Mouse (Mus musculus) spleen, adult 2 months (tissue): ENCODE measurements at regions not wholly inside any gene's neighbourhood (a gene's known extent, or its start where the extent isn't known, plus 50 kb on each side); places are given as distances from the start of the nearest gene placed in this dataset.

ENCODE experiments used
- DNase-seq, 2 experiments: peaks; one replicate each; pipeline versions ENCODE4 v3.0.0 to v3.0.0-alpha.2; 2012 to 2021; ENCODE audit warnings: low spot score in 2 of 2, low read depth in 1 of 2
- H3K27ac ChIP-seq: fragments of 200-500 bp; 2 replicates; pipeline ENCODE4 v1.5.1; 2012; ENCODE audit warnings: low read length, inconsistent platforms; ENCODE audit not compliant: insufficient read depth
- H3K27me3 ChIP-seq: fragments of 200-500 bp; 2 replicates; pipeline ENCODE4 v1.6.1; 2012; ENCODE audit warnings: mild to moderate bottlenecking, moderate library complexity, low read length, inconsistent platforms; ENCODE audit not compliant: control insufficient read depth, insufficient read depth
- H3K36me3 ChIP-seq: fragments of 200-500 bp; 2 replicates; pipeline ENCODE4 v1.6.1; 2012; ENCODE audit warnings: mild to moderate bottlenecking, low read length, inconsistent platforms; ENCODE audit not compliant: control insufficient read depth, insufficient read depth
- H3K4me1 ChIP-seq: fragments of 200-500 bp; 2 replicates; pipeline ENCODE4 v1.6.1; 2011; ENCODE audit warnings: inconsistent platforms; ENCODE audit not compliant: control insufficient read depth, insufficient read depth, insufficient read length
- H3K4me3 ChIP-seq: fragments of 200-500 bp; 2 replicates; pipeline ENCODE4 v1.5.1; 2011; ENCODE audit warnings: mild to moderate bottlenecking, inconsistent platforms; ENCODE audit not compliant: insufficient read depth, insufficient read length; ENCODE audit errors: extremely low read depth
- CTCF ChIP-seq: fragments of 200-500 bp; IDR thresholded peaks from 2 replicates; pipeline ENCODE4 v1.5.1; 2011; ENCODE audit warnings: mild to moderate bottlenecking, inconsistent platforms; ENCODE audit not compliant: insufficient read depth, insufficient read length, insufficient replicate concordance; ENCODE audit errors: extremely low read depth
- POLR2A ChIP-seq: fragments of 200-500 bp; IDR thresholded peaks from 2 replicates; pipeline ENCODE4 v1.6.1; 2011; ENCODE audit warnings: low read depth, low read length, inconsistent platforms
- WGBS: fragments of 180-500 bp; shearing (Covaris S2); methylation state at CpG from one replicate; pipeline ENCODE4 v1.1.7; 2018; 5-methylcytosine and 5-hydroxymethylcytosine counted together

DNA sequence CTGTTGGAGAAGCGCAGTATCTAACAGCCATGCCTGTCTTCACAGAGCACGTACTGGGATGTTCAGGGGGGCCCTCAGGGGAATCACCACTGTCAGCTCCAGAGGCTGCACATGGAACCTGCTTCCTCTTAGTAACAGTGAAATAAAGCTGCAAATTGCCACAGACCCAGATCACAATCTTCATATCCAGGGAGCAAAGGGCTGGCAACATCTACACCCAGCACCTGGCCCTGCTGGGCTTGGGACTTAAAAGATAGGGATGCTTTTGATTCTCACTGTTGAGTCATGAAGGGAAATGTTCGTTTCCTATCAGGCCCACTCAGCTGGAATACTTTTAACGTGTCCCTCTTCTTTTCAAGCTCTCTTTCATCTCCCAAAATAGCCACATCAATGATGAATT is 322.4 kb upstream of the Trib2 start:
- WGBS, result 55% methylated on average over 4 of the region's 4 CpGs
- Histone ChIP-seq H3K4me3 (no peak overlapping the region), H3K27ac (no peak overlapping the region), H3K27me3 (no peaks in the 10 kb centered on the region), H3K36me3 (no peaks in the 10 kb centered on the region), H3K4me1 (peaks cover 21% of the 10 kb centered on the region)
- TF ChIP-seq CTCF (no peak), POLR2A (no peak)
- DNase-seq, result no peak

DNA sequence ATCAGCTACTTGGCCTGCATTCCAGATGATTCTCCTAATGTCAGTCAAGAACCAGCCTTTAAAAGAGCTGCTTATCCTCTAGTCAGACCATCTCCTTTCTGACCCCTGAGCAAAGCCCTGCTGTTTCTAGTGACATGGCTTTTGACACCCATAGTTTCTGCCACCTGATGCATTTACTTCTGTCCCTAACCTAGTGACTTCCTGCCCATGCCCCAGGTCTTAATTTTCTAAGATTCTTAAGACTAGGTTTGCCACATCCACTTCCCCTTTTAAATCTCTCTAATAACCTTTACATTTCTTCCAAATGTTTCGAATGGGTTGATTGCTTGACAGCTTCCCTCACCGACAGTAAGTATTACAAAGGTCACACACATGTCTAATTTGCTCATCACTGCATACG is 321.1 kb upstream of the Trib2 start:
- TF ChIP-seq POLR2A, result no peak
- TF ChIP-seq CTCF, result no peak
- peak; percentile 14 to 15 for DNase-seq
- Histone ChIP-seq H3K4me3 (no peak overlapping the region), H3K4me1 (peaks cover 23% of the 10 kb centered on the region), H3K27me3 (no peaks in the 10 kb centered on the region), H3K36me3 (no peaks in the 10 kb centered on the region), H3K27ac (no peak overlapping the region)
- 40% methylated on average over 3 of the region's 3 CpGs for WGBS

DNA sequence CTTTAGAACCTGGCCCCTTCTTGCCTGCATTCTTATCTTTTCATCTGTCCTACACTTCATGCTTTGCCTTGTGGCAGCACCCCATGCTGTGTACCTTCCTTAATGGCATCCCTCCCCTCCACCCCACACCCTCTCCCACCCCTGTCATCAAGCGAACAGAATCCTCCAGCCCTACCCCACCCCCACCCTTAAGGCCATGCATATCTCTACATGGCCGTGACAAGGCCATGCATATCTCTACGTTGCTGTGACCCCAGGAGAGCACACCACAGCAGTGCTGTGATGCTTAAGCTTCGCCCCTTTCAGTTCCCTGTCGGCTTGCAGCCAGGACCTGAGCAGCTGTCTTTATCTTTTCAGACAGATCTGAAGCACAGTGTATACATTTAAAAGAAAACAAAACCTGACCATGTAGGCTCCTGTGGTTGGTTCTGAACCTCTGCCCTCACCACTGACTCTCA is 319.5 kb upstream of the Trib2 start:
- no peak overlapping the region for H3K4me3 ChIP-seq
- TF ChIP-seq CTCF, result no peak
- TF ChIP-seq POLR2A, result no peak

DNA sequence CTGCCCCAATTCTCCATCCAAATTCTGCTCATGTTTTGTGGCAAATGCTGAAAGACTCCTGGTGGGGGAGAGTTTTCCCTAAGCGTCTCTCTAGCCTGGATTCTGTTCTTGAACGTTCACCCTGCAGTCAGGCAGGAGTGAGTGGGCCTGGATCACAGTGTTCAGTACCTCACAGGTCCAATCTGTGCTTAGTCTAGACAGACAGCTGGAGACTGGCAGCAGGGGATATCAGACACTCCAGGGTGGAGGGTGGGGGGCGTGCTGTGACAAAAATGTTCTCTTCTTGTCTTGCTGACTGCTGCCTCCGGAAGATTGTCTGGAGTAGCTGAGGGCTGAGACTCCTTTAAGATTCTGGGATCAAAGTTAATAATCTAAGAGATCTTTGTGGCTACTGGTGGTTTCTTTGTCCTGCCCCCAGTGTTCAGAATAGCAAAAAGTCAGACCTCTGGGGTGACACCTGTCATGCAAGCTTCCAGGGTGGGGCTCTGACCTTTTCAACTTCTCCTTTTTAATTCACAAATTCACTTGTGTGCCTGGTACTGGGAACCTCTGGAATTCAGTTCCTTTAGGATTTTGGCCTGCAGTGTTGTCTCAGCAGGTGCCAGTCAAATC is 319.0 kb upstream of the Trib2 start:
- no peak for TF ChIP-seq CTCF
- TF ChIP-seq POLR2A, result no peak
- Histone ChIP-seq H3K27ac (peak overlapping the region; percentile 94), H3K27me3 (no peaks in the 10 kb centered on the region), H3K4me3 (no peak overlapping the region), H3K4me1 (peaks cover 27% of the 10 kb centered on the region), H3K36me3 (no peaks in the 10 kb centered on the region)
- 61% methylated on average over 4 of the region's 4 CpGs for WGBS
- peak; percentile 34 to 37 for DNase-seq

More for the DNA sequence above, 319.5 kb upstream of the Trib2 start:
- Histone ChIP-seq H3K36me3 (no peaks in the 10 kb centered on the region), H3K27me3 (no peaks in the 10 kb centered on the region), H3K27ac (peak overlapping the region; percentile 94), H3K4me1 (peaks cover 28% of the 10 kb centered on the region)
- DNase-seq, result peak; percentile 41 to 46
- 8% methylated on average over 5 of the region's 5 CpGs for WGBS

DNA sequence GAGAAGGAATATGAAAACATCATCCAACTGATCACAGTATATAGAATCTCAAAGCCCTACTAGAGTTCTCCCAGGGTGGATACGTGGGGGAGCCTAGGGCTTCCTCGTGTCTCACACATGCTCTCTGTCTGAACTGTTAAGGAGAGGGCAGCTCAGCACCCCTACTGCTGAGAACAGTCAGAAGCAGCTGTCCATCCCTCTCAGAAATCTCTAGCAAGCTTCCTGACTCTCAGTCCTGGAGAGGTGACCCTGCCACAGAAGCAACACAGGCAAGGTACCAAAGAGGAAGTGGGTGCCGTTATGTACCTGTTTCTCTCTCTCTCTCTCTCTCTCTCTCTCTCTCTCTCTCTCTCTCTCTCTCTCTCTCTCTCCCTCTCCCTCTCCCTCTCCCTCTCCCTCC is 317.7 kb upstream of the Trib2 start:
- DNase-seq, result peak; percentile 9 to 12
- 31% methylated on average over 3 of the region's 3 CpGs for WGBS
- no peaks in the 10 kb centered on the region for H3K36me3 ChIP-seq
- peak overlapping the region; percentile 72 for H3K27ac ChIP-seq
- peaks cover 27% of the 10 kb centered on the region for H3K4me1 ChIP-seq
- H3K4me3 ChIP-seq, result no peak overlapping the region
- no peaks in the 10 kb centered on the region for H3K27me3 ChIP-seq
- TF ChIP-seq POLR2A (no peak), CTCF (no peak)

DNA sequence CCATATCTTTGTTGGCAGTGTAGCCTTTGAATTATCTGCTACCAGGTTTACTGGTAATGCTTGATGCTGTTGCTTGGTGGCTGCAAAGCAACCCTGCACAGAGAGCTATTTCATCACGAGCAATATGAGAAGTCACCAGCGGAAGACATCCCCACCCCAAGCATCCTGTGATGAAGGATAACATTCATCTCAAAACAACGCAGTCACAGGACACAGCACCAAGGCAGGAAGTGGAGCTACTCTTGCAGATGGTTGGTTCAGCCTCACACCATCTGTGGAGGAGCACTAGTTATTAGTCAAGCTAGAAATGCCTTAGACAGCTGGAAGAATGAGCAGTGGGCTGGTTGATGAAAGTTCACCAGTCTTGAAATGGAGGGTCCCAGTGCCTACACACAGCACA is 316.5 kb upstream of the Trib2 start:
- 7% methylated on average over 3 of the region's 3 CpGs for WGBS
- no peaks in the 10 kb centered on the region for H3K27me3 ChIP-seq
- no peaks in the 10 kb centered on the region for H3K36me3 ChIP-seq
- H3K27ac ChIP-seq, result peak overlapping the region; percentile 58
- H3K4me3 ChIP-seq, result no peak overlapping the region
- TF ChIP-seq CTCF (no peak), POLR2A (no peak)
- DNase-seq, result peak; percentile 62 to 79
- H3K4me1 ChIP-seq, result peaks cover 24% of the 10 kb centered on the region

DNA sequence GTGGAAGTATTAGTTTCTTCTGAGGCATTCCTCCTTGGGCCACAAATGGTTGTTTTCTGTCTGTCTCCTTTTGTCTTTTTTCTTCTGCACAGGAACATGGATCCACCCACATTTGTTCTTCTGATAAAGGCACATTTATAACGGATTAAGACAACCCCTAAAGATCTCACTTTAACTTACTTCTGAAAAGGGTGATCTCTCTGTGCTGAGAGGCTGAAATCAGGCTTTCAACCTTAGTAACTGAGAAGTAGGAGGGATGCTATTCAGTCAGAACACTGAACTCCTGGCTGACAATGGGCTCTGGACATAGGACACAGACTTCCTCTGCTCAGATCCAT is 315.0 kb upstream of the Trib2 start:
- H3K36me3 ChIP-seq, result no peaks in the 10 kb centered on the region
- DNase-seq, result no peak
- H3K27ac ChIP-seq, result no peak overlapping the region
- H3K27me3 ChIP-seq, result no peaks in the 10 kb centered on the region
- H3K4me3 ChIP-seq, result no peak overlapping the region
- no peak for TF ChIP-seq POLR2A
- TF ChIP-seq CTCF, result no peak
- peaks cover 22% of the 10 kb centered on the region for H3K4me1 ChIP-seq
- WGBS, result 76% methylated on average over 1 of the region's 1 CpGs
